Mouse (Mus musculus) CD4-positive helper T cell, adult 2 months (primary cell): ENCODE data around the gene Hivep3.

ENCODE experiments used
- DNase-seq: peaks from one replicate; pipeline ENCODE4 v3.0.0-alpha.2; 2012; ENCODE audit warnings: low read depth, missing footprints, low spot score

Gene Hivep3

DNA sequence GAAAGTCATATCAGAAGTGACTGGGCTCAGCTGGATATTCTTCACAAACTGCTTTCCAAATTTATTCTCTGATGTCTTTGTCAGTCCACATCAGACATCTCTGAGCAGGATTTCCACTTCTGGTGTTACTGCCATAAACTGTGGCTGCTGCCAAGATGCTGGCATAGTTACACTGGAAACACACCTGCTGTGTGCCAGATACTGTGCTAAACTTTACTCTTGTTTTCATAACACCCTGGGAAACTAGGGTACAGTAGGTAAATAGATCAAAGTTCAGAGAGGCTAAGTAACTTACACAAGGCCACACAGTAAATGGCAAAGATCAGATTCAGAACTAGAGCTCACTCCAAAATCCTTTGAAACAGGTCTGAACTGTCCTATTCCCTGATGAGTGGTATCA is 367.6 kb downstream of the Hivep3 start:
- DNase-seq = no peak

DNA sequence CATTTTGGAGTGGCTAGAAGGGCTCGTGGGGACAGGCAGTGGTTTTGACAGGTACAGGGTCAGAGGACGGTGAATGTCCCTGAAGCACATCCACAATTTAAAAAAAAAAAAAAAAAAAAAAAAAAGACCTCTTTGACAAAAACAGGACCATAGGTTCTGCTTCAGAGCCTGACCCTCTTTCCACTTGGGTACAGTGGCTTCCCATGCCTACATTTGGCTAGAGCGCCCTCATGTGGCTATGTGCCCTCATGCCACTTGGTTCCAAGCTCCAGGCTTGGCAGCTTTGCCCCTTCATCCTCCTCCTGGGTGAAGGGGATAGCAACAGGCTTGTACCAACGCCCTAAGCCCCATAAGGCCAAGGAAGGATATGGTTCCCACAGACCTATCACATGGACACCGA is 371.0 kb downstream of the Hivep3 start:
- DNase-seq = peak; percentile 49

DNA sequence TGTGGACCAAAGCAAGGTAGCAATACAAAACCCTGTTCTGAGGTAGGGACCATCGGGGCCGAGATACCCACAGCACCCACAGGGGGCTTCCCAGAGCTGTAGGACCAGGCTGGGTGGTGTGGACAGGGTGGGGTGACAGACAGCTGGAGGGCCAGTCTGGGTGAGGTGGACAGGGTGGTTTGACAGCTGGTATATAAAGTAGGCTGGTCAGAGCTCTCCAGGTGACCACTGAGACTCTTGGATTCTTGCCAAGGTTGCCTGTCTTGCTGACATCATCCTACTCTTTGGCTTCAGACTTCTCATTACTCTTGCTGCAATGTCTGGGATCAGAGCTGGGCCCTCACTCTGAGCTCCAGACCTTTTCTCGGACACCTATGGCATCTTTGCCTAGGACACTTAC is 372.8 kb downstream of the Hivep3 start:
- no peak for DNase-seq

DNA sequence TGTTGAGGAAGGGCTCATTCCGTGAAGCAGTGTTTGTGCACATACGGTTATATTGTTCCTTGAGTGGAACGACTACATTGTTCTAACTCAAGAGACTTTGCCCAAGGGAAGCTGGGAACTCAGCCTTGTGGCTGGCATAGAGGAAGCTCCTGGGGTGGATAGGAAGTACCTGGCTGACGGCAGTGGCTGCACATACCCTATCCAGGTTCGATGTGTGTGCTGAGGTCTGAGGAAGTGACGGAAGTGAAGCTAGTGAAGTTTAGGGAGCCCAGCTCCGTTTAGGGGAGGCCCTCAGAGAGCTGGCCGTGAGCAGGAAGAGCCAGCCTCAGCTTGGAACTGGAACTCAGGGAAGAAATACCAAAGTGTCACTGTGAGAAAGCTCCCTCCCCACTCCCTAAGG is 374.2 kb downstream of the Hivep3 start:
- no peak for DNase-seq

GRCm38 (mm10) chr4:120115516-120115915 is 381.9 kb downstream of the Hivep3 start:
- no peak for DNase-seq

GRCm38 (mm10) chr4:120116312-120116711 is 382.7 kb downstream of the Hivep3 start:
- no peak for DNase-seq

- peak; percentile 47 for DNase-seq
Measured at GRCm38 (mm10) chr4:120120276-120120675, 386.7 kb downstream of the Hivep3 start.

GRCm38 (mm10) chr4:120124656-120125055 is 391.1 kb downstream of the Hivep3 start:
- DNase-seq = no peak

GRCm38 (mm10) chr4:120126047-120126446 is 392.5 kb downstream of the Hivep3 start:
- no peak for DNase-seq

GRCm38 (mm10) chr4:120127333-120127732 is 393.7 kb downstream of the Hivep3 start:
- no peak for DNase-seq

- no peak for DNase-seq
Measured at GRCm38 (mm10) chr4:120128033-120128432, 394.4 kb downstream of the Hivep3 start.

DNA sequence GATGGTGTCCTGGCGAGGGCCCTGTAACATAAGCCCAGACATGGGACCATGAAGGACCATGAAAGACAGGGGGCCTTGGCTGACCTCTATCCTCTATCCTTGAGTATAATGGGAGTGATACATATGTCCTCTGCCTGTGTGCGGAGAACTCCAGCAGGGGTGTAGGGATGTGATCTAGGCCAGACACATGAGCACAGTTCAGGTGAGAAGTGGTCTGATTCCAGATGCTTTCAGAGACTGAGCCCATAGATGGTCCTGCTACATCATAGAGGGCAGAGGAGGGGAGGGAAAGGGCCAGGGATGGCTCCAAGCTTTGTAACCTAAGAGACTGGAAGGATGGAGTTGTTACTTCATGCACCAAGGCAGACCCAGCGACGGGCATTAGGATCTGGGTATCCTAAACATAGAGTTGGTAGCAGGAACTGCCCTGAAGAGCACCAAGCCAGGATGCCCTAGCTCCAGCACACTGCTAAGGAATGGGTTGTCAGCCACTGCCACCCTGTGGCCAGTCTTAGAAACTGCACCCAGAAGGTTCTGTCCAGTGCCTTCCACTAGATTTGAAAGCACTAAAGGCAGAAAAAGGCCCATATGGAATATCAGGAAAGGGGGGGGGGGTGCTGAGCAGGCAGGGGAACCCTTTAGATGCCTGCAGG is 395.8 kb downstream of the Hivep3 start:
- DNase-seq = peak; percentile 47

DNA sequence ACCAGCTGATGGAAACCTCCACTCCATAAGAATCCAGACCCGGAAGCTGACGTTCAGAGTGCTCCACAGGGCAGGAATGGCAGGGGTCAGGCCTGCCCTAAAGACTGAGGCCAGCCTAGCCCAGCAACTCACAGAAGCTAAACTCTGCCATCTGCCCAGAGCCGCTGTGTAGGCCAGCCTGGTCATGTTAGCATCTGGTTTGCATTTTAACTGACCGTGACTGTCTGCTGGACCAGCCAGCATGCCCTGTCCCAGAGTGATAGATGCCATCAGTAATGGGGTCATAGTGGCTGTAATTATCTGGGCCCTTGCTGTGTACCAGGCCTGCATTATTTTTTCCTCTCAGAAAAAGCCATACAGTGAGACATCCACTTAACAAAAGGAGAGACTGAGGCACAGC is 397.3 kb downstream of the Hivep3 start:
- no peak for DNase-seq

DNA sequence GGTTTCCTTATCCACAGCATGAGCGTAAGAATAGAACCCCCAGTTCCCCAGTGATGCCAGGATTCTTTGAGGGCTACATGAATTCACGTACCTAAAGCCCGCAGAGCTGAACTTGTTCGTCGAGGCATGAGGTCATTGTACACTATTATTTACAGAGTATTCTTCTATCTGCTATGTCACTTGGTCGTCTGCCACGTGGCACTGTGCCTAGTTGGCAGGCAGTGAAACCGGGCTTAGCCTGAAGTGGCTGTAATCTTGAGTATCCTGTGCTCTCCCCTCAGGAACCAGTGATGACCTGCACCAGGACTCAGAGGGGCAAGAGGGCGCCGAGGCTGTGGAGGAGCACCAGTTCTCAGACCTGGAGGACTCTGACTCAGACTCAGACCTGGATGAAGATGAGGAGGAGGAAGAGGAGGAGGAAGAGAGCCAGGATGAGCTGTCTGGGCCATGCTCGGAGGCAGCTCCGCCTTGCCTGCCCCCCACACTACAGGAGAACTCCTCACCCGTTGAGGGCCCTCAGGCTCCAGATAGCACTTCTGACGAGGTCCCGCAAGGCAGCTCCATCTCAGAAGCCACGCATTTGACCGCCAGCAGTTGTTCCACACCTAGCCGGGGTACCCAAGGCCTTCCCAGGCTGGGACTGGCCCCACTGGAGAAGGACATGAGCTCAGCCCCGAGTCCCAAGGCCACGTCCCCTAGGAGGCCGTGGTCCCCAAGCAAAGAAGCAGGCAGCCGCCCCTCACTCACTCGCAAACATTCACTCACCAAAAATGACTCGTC is 398.0 kb downstream of the Hivep3 start:
- DNase-seq = no peak

DNA sequence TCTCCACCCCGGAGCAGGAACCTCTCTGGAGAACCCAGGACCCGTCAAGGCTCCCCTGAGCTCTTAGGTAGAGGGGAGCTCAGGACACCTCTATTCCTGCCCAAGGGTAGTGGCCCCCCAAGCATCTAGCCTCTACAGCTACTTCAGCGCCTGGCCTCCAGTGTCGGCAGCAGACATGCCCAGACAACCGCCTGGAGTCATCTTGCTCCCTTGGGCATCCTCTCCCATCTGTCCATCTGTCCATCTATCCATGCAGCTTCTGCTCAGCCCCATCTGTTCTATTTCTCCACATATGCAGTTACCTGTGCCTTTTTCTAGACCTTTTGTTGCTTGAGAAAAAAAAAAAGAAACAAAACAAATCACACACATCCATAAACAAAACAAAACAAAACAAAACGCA is 400.6 kb downstream of the Hivep3 start:
- DNase-seq = no peak

- no peak for DNase-seq
Measured at GRCm38 (mm10) chr4:120141810-120142209, 408.2 kb downstream of the Hivep3 start.

- DNase-seq = no peak
Measured at GRCm38 (mm10) chr4:120142905-120143304, 409.3 kb downstream of the Hivep3 start.

GRCm38 (mm10) chr4:120144343-120144742 is 410.8 kb downstream of the Hivep3 start:
- DNase-seq = no peak

GRCm38 (mm10) chr4:120145931-120146330 is 412.3 kb downstream of the Hivep3 start:
- DNase-seq = no peak

GRCm38 (mm10) chr4:120148291-120149141 is 414.9 kb downstream of the Hivep3 start:
- no peak for DNase-seq

DNA sequence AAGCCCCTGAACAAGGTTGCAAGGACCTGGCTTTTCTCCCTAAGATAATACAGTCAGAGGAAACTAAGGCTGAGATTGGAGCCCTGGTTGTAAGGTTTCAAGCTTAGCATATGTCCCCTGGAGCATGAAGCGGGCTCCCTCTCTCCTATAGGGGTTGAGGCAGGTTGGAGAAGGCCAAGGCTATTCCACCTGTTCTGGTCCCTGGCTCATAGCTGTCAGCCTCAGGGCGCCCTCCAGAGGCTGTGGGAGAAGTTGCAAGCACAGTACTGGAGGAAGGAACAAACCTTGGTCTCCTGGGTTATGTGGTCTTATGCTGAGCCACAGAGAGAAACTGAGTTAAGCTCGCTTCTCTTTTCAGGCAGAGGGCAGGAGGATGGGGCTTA is 415.5 kb downstream of the Hivep3 start:
- no peak for DNase-seq

GRCm38 (mm10) chr4:120150345-120150920 is 416.8 kb downstream of the Hivep3 start:
- DNase-seq = no peak
